Mouse (Mus musculus): ENCODE results near the gene Thbs4.
"Not testable (repeated sequence)": the region's sequence is repeated elsewhere in the genome, so short reads cannot be mapped to it uniquely, and the experiment has no call there.

The Thbs4 gene

DNA sequence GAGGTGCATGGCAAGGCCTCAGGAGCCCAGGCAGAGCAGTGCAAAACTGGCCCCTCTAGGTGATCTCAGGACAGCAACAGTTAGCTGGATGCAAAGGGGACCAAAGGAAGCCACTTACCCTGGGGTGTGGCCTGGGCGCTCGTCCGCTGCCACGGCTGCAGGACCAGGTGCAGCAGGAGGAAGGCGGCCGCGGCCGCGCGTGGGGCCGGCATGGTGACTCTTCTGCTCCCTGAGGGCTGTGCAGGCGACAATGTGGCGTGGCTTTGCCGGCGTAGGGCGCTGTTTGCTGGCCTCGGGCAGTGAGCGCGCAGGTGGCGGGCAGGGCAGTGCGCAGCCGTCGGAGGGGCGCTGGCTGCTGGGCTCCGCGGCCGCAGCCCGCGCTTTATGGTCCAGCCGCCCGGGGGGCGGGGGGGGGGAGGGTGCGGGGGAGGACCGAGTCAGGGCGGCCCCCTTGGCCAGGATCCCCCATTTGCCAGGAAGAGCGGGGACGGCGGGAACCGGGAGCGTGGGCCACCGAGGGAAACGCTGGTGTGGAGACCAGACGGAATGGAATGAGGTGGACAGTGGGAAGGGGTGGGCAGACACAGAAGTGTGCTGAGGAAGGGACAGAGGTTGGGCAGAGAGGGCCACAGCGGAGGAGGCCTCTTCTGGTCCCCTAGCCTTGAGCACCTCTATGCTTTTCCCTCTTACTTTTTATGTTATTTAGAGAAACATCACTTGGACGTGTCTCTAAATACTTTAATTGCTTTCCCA lies at the start of gene Thbs4:
Gene Thbs4 (minus strand): TSS at position 357 of the 753 bp plus-strand sequence.
- DNase-seq = no peak

DNA sequence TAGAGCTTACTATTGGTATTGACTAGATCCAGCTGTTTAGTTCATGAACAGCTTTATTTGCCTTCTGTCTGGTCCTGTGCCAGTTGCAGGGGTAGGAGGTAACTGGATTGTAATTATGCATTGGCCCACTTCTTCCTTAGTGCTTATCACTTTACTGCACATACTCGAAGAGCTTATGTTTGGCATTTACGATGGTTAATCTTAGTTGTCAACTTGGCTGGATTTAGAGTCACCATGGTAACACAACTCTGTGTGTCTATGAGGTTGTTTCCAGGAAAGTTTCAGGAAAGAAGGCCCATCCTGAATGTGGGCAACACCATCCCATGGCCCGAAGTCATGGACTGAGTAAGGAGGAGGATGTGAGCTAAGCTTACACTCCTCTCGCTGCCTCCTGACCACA lies 38.5 kb upstream of the Thbs4 start:
- DNase-seq = no peak

DNA sequence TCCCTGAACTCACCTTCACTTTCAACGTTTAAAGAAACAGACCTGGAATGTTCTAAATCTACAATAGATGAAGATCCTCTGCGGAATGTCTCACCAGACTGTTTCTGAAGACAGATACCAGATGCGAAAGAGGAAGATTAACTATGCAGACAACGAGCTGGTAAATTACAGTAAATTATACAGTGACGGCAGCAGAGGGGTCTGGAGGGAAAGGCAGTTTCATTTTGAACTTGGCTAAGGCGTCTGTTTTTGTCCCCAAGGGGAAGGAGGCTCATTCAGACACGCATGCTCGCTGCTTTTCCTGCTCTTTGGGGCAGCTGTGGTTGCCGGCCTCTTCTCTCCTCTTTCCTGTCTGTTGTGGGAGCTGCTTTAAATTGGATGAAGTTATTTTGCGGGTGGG lies 34.2 kb upstream of the Thbs4 start:
- DNase-seq = no peak

DNA sequence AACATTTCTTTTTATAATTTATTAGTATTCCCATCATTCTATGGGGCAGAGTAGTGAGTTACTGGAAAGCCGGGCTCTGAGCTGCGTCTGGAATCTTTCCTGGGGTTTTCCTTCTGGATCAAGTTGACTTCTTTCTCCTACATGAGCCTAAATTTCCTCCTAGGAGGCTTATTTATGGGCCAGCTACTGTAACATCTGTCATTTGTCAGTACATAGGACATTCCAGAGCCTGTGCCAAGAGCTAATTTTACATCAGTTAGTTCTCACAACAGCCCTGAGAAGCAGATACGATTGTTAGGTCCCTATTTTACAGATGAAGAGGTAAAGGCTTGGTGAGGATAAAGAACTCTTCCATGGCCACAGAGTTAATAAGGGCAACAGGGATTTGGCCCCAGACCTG lies 22.7 kb upstream of the Thbs4 start:
- DNase-seq = no peak

DNA sequence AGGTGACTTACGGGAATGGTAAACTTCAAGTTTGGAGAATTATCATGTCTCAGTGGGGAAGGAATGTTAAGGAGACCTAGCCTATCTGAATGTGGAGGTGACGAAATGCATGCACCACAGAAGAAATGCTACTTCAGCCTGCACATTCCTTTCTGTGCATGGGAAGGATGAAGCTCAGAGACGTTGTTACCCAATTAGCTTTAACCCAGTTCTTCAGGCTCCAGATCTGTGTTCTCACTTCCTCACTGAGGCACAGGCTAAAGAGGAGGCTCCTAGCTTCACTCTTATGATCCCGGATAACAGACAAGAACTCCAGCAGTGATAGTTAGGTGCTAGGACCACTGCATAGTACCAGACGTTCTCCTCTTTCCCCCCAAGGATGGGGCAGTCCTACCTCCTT lies 21.7 kb upstream of the Thbs4 start:
- DNase-seq = no peak

DNA sequence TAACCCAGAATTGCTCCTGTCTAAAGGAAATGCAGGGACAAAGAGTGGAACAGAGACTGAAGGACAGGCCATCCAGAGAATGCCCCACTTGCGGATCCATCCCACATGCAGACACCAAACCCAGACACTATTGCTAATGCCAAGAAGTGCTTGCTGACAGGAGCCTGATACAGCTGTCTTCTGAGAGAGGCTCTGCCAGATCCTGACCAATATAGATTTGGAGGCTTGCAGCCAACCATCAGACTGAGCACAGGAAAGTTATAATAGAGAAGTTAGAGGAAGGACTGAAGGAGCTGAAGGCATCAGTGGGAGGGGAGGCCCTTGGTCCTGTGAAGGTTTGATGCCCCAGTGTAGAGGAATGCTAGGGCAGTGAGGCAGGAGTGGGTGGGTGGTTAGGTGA lies 16.0 kb upstream of the Thbs4 start:
- DNase-seq = not testable (repeated sequence)

DNA sequence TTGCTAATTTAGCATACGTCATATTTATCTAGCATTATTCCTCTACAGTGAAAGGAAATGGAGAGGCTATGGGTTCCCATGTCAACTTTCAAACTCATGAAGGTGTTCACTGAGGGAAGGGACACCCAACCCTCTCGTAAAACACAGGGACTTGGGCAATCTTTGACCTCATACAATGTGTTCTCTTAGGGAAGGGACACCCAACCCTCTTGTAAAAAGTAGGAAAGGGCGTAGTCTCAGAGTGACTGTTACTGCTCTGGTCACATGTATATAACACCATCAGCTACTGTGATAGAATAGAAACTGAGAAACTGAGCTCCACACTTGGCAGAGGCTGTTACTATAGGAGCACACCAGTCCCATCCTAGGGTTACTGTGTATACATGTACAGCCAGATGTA lies 13.2 kb upstream of the Thbs4 start:
- no peak for DNase-seq

DNA sequence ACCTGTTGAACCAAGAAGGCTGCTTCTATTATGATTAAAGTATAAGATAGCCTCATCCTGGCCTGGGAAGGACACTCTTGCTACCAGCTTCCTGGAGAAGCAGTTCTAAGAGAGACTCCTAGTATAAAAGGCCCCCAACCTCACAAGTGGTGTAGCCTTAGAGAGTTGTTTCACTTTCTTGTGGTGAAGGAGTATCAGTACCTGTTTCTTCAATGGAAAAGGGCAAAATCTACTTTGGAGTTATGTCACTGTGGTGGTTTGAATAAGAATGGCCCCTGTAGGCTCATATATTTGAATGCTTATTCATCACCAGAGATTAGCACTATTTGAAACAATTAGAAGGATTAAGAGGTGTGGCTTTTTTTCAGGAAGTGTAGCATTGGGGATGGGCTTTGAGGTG lies 12.2 kb upstream of the Thbs4 start:
- DNase-seq = no peak

DNA sequence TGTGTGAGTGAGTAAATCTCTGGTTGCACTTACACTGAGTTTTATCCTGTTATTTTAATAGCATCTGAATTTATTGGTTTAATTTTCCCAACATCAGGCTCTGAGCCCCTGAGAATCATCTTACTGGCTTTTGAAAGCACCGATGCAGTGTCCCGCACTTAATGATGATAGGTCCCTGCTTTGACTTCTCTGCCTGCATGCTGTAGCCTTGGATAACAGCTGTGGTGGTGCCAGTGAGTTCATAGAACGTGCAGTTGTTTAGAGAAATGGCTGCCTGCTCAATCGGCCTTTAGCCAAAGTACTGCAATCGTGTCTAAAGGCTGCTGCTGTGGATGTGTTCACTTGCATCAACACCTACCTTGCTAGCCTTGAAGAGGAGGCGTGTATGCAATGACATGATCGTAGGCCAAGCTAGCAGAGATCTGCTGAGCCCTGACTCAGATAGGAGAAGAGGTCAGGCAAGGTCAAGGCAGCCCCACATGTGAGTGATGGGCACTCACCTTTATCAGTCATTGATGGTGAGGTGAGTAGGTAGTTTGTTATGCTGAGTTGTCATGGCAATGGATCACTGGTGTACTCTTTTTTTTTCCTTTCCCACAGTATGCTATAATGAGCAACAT lies 4.8 kb upstream of the Thbs4 start:
- DNase-seq = no peak

DNA sequence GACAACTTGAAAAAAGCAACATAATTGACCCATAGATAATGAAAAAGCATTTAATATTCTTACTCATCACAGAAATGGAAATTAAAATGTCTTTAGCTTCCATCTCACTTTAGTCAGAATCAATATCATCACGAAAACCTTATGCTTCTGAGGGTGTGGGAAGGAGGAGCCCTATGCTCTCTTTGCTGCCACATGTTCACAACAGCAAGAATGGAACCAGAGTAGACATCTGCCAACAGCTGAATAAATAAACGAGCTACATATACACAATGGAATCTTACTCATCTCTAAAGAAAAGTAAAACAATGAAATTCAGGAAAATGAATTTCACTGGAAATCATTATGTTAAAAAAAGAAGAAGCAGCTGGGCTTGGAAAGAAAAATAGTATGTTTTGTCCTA lies 4.2 kb upstream of the Thbs4 start:
- DNase-seq = no peak

DNA sequence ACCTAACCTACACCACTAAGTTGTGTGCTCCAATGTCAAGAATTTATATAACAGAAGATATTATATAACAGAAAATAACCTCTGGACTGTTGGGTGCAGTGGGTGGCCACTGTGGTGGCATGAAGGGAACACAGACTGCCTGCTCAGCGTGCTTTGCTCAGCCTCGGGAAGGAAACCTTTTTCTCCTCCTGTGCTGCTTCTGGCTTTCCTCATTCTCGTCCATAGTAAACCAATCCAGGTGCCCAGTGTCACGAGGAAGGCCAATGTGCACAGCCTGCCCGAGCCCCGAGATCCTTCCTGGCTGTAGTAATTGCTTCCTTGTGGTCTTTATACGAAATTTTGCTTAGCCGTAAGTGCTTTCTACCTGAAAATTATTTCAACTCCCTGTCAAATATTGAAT lies 982 bp downstream of the Thbs4 start:
- DNase-seq = no peak

DNA sequence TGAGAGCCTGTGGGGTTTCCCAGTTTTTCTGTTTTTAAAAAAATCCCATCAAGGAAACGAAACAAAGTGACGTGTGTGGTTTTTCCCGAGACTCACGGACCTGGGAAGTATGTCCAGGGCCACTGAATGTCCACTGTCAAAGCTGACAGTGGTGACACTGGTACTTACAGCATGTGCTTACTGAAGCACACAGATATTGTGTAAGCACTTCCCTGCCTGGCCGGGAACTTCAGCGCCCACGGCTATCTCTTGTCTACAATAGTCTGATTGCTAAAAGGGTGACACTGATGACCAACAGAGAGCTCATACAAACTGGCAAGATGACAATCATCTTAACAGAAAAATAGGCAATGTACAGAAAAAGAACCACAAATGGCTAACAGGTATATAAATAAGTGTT lies 3.1 kb downstream of the Thbs4 start:
- no peak for DNase-seq

DNA sequence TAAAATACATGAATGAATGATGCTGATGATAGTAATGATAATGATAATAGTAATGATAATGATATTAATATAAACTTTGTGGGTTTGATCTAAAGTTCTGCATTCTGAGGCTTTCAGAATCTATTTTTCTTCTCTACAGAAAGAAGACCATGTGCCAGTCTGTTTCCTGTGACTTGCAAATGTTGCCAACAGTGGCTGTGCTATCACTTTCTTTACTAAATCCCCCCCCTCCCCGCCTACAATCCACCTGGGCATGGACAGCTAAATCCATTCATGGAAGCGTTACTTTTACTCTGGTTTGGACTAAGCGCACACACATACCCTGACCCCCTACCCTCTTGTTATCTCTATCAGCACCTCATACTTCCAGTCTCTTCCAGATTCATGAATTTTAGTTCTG lies 10.3 kb downstream of the Thbs4 start:
- no peak for DNase-seq

DNA sequence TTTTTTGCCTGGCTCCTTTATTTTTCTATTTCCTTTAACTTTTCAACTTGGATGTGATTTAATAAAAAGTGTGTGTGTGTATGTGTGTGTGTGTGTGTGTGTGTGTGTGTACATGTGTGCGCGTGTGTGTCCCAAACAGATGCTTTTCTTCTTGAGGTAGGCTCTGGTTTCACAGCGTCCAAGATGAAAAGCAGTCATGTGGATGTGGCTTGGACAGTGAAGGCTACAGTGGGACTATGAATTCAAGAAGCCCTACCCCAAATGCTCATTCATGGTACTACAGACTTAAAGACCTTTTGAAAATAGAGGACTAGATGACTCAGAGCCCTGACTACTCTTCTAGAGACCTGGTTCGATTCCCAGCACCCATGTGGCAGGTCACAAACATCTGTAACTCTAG lies 11.1 kb downstream of the Thbs4 start:
- no peak for DNase-seq

DNA sequence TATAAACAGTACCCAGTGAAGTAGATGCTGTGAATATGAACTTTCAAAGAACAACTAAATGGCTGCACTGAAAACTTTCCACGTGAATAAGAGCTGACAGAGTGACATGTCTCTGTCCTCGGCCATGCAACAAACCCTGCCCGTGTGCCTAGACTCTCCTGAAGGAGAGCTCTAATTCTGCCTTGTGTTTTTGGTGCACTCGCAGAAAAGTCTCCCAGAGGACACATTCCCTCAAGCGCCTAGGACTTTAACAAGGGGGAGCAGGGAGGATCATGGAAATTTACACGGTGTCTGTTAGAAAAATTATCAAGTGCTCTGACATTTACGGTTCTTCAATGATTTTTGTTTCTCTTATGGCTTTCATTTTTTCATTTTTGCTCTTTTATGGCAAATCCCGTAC lies 13.7 kb downstream of the Thbs4 start:
- DNase-seq = no peak

DNA sequence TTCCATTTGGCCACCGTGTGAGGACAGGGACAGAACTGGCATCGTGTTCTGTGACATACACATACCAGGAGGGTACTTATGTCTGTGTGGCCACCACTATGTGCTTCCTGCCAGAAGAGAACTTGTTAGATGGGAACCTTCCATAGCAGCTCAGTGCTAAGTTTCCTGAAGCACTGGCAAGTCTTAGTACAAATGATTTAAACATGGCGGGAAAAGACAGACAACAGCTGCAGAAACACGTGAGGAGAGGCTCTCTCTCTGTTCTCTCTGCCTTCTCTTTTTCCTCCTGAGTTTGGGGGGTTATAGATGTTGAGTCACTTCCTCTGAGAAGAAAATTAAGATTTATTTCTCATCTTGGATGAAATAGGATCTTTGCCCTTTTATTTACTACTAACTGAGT lies 14.5 kb downstream of the Thbs4 start:
- no peak for DNase-seq

DNA sequence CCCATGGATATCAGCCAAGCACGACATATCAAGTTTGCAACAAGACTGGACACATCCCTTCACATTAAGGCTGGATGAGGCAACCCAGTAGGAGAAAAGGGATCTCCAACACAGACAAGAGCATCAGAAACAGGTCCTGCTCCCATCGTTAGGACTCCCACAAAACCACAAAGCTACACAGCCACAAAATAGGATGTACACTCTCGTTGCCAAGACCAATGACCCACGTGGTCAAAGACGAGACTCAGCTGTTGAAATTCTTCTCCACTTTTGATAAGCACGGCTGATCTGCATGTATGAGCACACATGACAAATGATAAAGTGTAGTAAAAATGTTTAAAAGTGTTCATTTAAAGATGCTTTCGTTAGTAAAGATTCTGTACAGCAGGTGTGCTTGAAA lies 16.0 kb downstream of the Thbs4 start:
- DNase-seq = no peak

DNA sequence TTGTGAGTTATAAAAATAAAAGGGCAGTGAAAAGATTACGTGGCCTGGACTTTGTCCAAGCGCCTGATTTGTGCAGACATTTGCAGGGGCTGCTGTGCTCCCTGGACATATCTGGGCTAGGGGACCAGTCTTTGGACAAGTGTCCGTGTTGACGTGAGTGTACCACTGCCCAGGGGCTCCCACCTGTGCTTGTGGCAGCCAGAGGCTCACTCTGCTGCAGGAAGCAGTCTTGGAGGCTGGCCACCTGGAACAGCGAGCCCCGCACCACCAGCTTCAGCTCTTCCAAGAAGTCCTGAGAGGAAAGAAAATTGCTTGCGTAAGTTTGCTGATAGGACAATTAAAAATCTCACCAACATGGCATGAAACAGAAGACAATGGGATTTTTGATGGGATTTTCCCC lies 18.7 kb downstream of the Thbs4 start:
- DNase-seq = no peak

DNA sequence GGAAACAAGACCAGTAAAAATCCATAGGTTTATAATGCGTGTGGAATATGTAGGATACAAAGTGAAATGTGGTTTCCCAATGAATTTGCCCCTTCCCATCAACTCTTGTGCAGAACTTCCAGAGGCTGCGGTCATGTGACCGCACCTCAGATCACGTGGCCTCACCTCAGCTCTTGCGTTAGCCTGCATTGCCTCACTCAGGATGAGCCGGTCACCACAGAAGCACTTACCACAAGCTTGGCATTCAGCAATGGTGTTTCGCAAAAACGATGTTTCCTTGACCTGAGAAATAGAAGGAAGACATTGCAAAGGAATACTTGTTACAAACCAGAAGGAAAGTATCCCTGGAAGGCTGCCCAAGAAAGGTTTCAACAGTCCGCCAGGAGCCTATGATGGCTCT lies 19.7 kb downstream of the Thbs4 start:
- no peak for DNase-seq

DNA sequence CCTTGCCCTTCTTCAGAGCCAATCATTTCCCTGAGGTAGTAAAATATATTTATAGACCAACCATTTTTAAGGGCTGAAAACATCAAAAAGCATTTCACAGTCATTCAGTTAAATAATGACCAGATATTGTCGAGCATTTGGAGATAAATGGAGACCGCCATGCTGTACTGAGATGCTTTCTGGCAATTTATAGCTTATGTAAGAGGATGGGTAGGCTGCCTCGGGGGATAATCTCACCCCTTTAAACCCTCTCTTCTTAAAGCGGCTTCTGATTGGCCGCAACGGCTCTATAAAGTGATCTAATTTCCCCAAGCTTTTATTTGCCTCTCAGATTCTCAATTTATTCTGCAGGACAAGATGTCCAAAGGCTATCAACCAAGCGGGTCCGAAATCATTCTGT lies 22.1 kb downstream of the Thbs4 start:
- DNase-seq = no peak

DNA sequence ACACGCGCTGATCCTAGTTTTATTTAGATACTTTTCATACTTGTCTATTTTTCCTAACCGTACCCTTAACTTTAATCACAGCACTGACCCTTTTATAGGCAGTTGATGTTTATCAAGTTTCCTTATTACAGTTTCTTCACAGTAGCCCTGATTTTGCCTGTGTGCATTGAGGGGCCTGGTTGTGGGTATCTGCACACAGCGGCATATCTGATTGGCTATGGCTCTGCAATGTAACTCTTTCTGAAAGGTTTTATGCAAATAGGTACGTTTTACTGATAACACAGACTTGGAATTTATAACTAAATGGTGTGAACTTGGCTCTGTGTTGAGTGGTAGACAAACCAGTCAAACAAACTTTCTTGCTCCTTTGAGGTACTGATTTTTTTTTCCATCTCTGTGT lies 23.1 kb downstream of the Thbs4 start:
- DNase-seq = no peak

DNA sequence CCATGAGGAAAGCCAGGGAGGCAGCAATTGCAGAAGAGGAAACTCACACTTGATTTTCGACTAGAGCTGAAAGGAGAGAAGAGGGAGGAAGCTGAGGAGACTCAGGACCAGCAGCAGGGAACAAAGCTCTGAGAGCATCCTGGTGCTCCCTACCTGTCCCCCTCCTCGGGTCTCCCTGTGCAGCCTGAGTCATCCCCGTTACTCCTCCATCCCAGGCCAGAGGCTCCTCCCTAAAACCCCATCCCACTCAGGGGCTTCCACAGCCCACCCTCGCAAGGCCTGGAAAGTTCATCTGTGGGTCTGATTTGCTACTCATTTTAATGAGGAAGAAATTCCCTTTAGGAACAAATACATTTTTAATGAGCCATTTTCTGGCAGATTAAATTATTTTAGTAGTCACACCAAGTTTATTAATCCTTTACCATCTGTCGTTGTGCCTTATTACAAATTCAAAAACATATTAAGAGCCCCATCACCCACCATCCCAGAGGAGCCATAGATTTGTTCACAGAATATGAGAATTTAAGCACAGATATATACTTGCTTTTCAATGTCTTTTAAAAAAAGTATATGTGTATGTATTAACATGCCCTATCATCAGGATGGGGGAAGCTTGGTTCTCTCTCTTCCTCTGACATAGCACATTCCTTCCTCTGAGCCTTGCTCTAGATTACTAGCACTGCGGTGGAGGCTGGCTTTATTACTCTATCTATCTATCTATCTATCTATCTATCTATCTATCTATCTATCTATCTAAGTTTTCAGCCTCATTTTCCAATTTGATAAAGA lies 29.0 kb downstream of the Thbs4 start:
- DNase-seq = no peak

DNA sequence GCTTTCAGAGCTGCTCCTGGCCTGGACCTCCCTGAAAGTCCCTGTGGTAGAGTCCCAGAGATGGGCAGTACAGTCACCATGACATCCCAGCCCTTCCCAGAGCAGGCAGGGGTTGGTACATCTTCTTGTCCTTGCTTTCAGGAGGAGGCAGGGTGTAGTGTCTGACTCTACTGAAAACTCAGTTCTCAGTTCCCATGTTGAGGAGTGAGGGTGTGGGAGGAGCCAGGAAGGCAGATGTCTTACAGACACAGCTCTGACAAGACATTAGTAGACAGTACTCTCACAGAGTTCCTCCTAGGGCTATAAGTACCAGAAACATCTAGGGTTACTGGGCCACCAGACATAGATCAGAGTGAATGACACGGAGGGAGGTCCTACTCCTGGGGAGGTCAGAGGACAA lies 32.3 kb downstream of the Thbs4 start:
- DNase-seq = no peak

DNA sequence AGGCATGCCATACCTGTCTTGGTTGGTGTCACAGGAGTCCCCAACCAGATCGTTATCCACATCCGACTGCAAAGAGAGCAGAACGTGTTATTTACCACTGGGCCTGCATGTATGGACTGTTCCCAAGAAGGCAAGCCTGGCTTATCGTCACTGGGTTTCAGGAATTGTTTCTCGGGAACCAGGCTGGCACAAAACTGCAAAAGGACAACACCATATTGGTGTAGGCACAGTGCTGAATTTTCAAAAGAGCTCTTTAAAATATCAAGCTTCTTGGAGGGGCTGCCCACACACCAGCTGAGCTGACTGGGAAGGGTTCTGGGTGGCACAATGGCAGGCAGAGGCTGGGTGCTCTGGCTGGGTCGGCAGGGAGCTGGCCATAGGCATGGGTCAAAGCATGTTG lies 34.1 kb downstream of the Thbs4 start:
- DNase-seq = no peak

Measured in right cerebral cortex, postnatal 14 days (tissue).